Mouse (Mus musculus) thymus, postnatal 14 days (tissue): ENCODE data around the gene Sema5a.

ENCODE experiments used
- DNase-seq: peaks from one replicate; pipeline ENCODE4 v3.0.0; 2021

Sema5a gene

GRCm38 (mm10) chr15:32311287-32311686 lies 66.7 kb downstream of the Sema5a start:
- DNase-seq, result no peak

- DNase-seq, result no peak
Observed at GRCm38 (mm10) chr15:32317074-32317473, 72.5 kb downstream of the Sema5a start.

- DNase-seq, result no peak
Observed at GRCm38 (mm10) chr15:32320739-32321138, 76.1 kb downstream of the Sema5a start.

GRCm38 (mm10) chr15:32322455-32323220 lies 78.0 kb downstream of the Sema5a start:
- DNase-seq, result no peak

GRCm38 (mm10) chr15:32323224-32323623 lies 78.6 kb downstream of the Sema5a start:
- no peak for DNase-seq

GRCm38 (mm10) chr15:32324105-32324504 lies 79.5 kb downstream of the Sema5a start:
- DNase-seq, result no peak

- no peak for DNase-seq
Observed at GRCm38 (mm10) chr15:32328370-32329004, 83.9 kb downstream of the Sema5a start.

GRCm38 (mm10) chr15:32329670-32330330 lies 85.2 kb downstream of the Sema5a start:
- DNase-seq, result no peak

GRCm38 (mm10) chr15:32330427-32330826 lies 85.8 kb downstream of the Sema5a start:
- DNase-seq, result no peak

- no peak for DNase-seq
Observed at GRCm38 (mm10) chr15:32331037-32331436, 86.4 kb downstream of the Sema5a start.

- no peak for DNase-seq
Observed at GRCm38 (mm10) chr15:32333456-32333855, 88.8 kb downstream of the Sema5a start.

- DNase-seq, result no peak
Observed at GRCm38 (mm10) chr15:32337810-32338209, 93.2 kb downstream of the Sema5a start.

- DNase-seq, result no peak
Observed at GRCm38 (mm10) chr15:32338721-32339290, 94.2 kb downstream of the Sema5a start.

GRCm38 (mm10) chr15:32339426-32339825 lies 94.8 kb downstream of the Sema5a start:
- no peak for DNase-seq

GRCm38 (mm10) chr15:32341423-32341822 lies 96.8 kb downstream of the Sema5a start:
- DNase-seq, result no peak

- DNase-seq, result no peak
Observed at GRCm38 (mm10) chr15:32343544-32343943, 98.9 kb downstream of the Sema5a start.

GRCm38 (mm10) chr15:32347315-32347714 lies 102.7 kb downstream of the Sema5a start:
- no peak for DNase-seq

- no peak for DNase-seq
Observed at GRCm38 (mm10) chr15:32349276-32349675, 104.7 kb downstream of the Sema5a start.

GRCm38 (mm10) chr15:32352995-32353394 lies 108.4 kb downstream of the Sema5a start:
- DNase-seq, result no peak

GRCm38 (mm10) chr15:32353513-32353912 lies 108.9 kb downstream of the Sema5a start:
- no peak for DNase-seq

- no peak for DNase-seq
Observed at GRCm38 (mm10) chr15:32356805-32357204, 112.2 kb downstream of the Sema5a start.

- no peak for DNase-seq
Observed at GRCm38 (mm10) chr15:32367841-32368240, 123.2 kb downstream of the Sema5a start.

- DNase-seq, result no peak
Observed at GRCm38 (mm10) chr15:32370914-32371313, 126.3 kb downstream of the Sema5a start.

- no peak for DNase-seq
Observed at GRCm38 (mm10) chr15:32371385-32371784, 126.8 kb downstream of the Sema5a start.
